Mouse (Mus musculus): ENCODE measurements around the gene Abt1.

DNA sequence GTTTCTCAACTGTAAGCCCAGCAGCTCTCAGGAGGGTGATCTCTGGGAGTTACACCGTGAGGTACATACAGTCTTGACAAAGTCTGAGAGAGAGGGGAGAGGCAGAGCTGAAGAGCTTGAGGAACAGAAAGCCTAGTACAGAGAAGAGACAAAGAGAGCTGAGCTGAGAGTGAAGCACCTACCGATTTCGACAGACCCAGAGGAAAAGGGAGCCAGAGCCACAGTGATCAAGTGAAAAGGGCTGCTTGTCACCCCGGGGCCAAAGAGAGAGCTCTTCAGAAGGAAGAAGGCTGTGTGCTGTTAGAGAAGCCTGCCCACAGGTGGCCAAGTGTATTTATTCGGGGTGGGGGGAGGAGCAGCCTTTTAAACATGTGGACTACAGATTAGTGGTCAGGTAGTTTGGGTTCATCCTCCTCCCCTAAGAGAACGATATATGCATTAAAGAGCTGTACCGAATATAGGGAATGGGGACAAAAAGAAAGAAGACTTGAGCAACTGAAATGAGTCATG lies 42.0 kb upstream of the Abt1 start, which contains the start of gene Btn1a1:
- TF ChIP-seq MAFK (IDR thresholded peaks at IDR 0.05; ENCODE audit: insufficient read depth, low read depth, low read length), result no peak
- TF ChIP-seq HCFC1 (IDR thresholded peaks at IDR 0.05; ENCODE audit: borderline replicate concordance, insufficient read depth, low read length), result no peak
- TF ChIP-seq ZNF384 (IDR thresholded peaks at IDR 0.05; ENCODE audit: low read depth, low read length), result no peak
- no peak for TF ChIP-seq ZC3H11A (IDR thresholded peaks at IDR 0.05; ENCODE audit: borderline replicate concordance, low read depth, low read length)
- no peak for TF ChIP-seq CHD2 (IDR thresholded peaks at IDR 0.05; ENCODE audit: low read depth, low read length)
